Mouse (Mus musculus) liver, embryonic 13.5 days (tissue): ENCODE measurements around the gene Unc119. TPM values are rescaled to one million over a fixed set of nuclear protein-coding genes. Genes with fewer than 3 reads are reported as not detected.
A peak's percentile ranks its signal among the peaks of the same experiment; 100 is the strongest.

Experiments used
- ATAC-seq: fragments of 200-750 bp; cut with Nextera tagmentation; 2 replicates; pipeline ENCODE4 v1.8.0; 2017; ENCODE audit warnings: low read depth, mild to moderate bottlenecking, moderate number of reproducible peaks, moderate library complexity
- DNase-seq: peaks from one replicate; pipeline ENCODE4 v3.0.0; 2022
- H3K27ac ChIP-seq: fragments of 300-500 bp; sonication (generic); 2 replicates; pipeline ENCODE4 v1.5.1; 2015; ENCODE audit warnings: moderate library complexity, mild to moderate bottlenecking, inconsistent platforms
- H3K27me3 ChIP-seq: fragments of 300-500 bp; sonication (generic); 2 replicates; pipeline ENCODE4 v1.6.1; 2015; ENCODE audit warnings: mild to moderate bottlenecking, inconsistent platforms
- H3K36me3 ChIP-seq: fragments of 300-500 bp; sonication (generic); 2 replicates; pipeline ENCODE4 v1.6.1; 2015; ENCODE audit warnings: mild to moderate bottlenecking, inconsistent platforms
- H3K4me1 ChIP-seq: fragments of 300-500 bp; sonication (generic); replicated peaks from 2 replicates; pipeline ENCODE4 v1.6.1; 2015; ENCODE audit warnings: inconsistent platforms
- H3K4me2 ChIP-seq: fragments of 300-500 bp; sonication (generic); 2 replicates; pipeline ENCODE4 v1.6.1; 2015; ENCODE audit warnings: inconsistent platforms, mild to moderate bottlenecking, moderate library complexity
- H3K4me3 ChIP-seq: fragments of 300-500 bp; sonication (generic); replicated peaks from 2 replicates; pipeline ENCODE4 v1.5.1; 2015; ENCODE audit warnings: mild to moderate bottlenecking, inconsistent platforms
- H3K9ac ChIP-seq: fragments of 300-500 bp; sonication (generic); 2 replicates; pipeline ENCODE4 v1.6.1; 2015; ENCODE audit warnings: mild to moderate bottlenecking, inconsistent platforms
- H3K9me3 ChIP-seq: fragments of 300-500 bp; sonication (generic); replicated peaks from 2 replicates; pipeline ENCODE4 v1.6.1; 2016; ENCODE audit warnings: inconsistent platforms
- WGBS: fragments of 180-500 bp; shearing (Covaris S2); methylation state at CpG from one replicate; pipeline ENCODE4 v1.1.7; 2015; ENCODE audit not compliant: insufficient replicate concordance; 5-methylcytosine and 5-hydroxymethylcytosine counted together
- polyA plus RNA-seq: library from polyadenylated mRNA; unstranded; fragments of >200 nt; fragmentation: Nextera tagmentation; extraction: Ambion mirVana; gene quantifications from 2 replicates; pipeline ENCODE4 v1.2.1, GENCODE M21; 2015

The Unc119 gene
- 27.4 and 28.0 TPM in 2 replicates for polyA plus RNA-seq

GRCm38 (mm10) chr11:78343381-78344327, at the start of gene Unc119:
Gene Unc119, plus strand, starts transcription at chr11:78343482.
- Histone ChIP-seq H3K27ac (peak within 1 kb of the TSS; percentile 92), H3K4me3 (peak within 1 kb of the TSS; percentile 89), H3K9me3 (no peaks in the 10 kb centered on the region), H3K27me3 (no peaks in the 10 kb centered on the region), H3K9ac (peak within 1 kb of the TSS; percentile 91), H3K4me1 (peaks cover 59% of the 10 kb centered on the region), H3K4me2 (peak within 1 kb of the TSS; percentile 100), H3K36me3 (peaks cover 33% of the 10 kb centered on the region)
- ATAC-seq: peak; percentile 69
- peak; percentile 76 for DNase-seq
- WGBS: 1% methylated on average over 66 of the region's 66 CpGs

- no peaks in the 10 kb centered on the region for H3K9me3 ChIP-seq
- no peak overlapping the region for H3K9ac ChIP-seq
- DNase-seq (no peak), ATAC-seq (no peak)
- no peak overlapping the region for H3K4me2 ChIP-seq
- no peaks in the 10 kb centered on the region for H3K4me1 ChIP-seq
- 82% methylated on average over 6 of the region's 6 CpGs for WGBS
- no peak overlapping the region for H3K27ac ChIP-seq
- no peak overlapping the region for H3K4me3 ChIP-seq
- H3K27me3 ChIP-seq: no peaks in the 10 kb centered on the region
- H3K36me3 ChIP-seq: peaks cover 31% of the 10 kb centered on the region
Observed at GRCm38 (mm10) chr11:78294585-78294984, 48.7 kb upstream of the Unc119 start.

- H3K4me3 ChIP-seq: peak overlapping the region; percentile 95
- DNase-seq (no peak), ATAC-seq (no peak)
- peak overlapping the region; percentile 70 for H3K4me2 ChIP-seq
- peaks cover 29% of the 10 kb centered on the region for H3K36me3 ChIP-seq
- H3K9me3 ChIP-seq: no peaks in the 10 kb centered on the region
- no peaks in the 10 kb centered on the region for H3K27me3 ChIP-seq
- WGBS: 74% methylated on average over 7 of the region's 7 CpGs
- peak overlapping the region; percentile 94 for H3K9ac ChIP-seq
- peak overlapping the region; percentile 52 for H3K27ac ChIP-seq
- H3K4me1 ChIP-seq: peaks cover 40% of the 10 kb centered on the region
Observed at GRCm38 (mm10) chr11:78300917-78301316, 42.4 kb upstream of the Unc119 start.

- peaks cover 46% of the 10 kb centered on the region for H3K4me1 ChIP-seq
- WGBS: under 1% methylated on average over 49 of the region's 49 CpGs
- peaks cover 35% of the 10 kb centered on the region for H3K36me3 ChIP-seq
- peak within 1 kb of the TSS; percentile 94 for H3K9ac ChIP-seq
- peak within 1 kb of the TSS; percentile 70 for H3K4me2 ChIP-seq
- ATAC-seq (peak; percentile 99), DNase-seq (peak; percentile 88)
- no peaks in the 10 kb centered on the region for H3K27me3 ChIP-seq
- H3K27ac ChIP-seq: peak within 1 kb of the TSS; percentile 88
- H3K4me3 ChIP-seq: peak within 1 kb of the TSS; percentile 95
- no peaks in the 10 kb centered on the region for H3K9me3 ChIP-seq
Observed at GRCm38 (mm10) chr11:78301357-78302084, 41.8 kb upstream of the Unc119 start, which contains the start of gene Spag5. Gene Spag5, plus strand, starts transcription at chr11:78301529.

GRCm38 (mm10) chr11:78305272-78305671, 38.0 kb upstream of the Unc119 start:
- 87% methylated on average over 4 of the region's 4 CpGs for WGBS

GRCm38 (mm10) chr11:78310861-78311511, 32.3 kb upstream of the Unc119 start:
- H3K27me3 ChIP-seq: no peaks in the 10 kb centered on the region
- H3K27ac ChIP-seq: no peak overlapping the region
- H3K36me3 ChIP-seq: peaks cover 95% of the 10 kb centered on the region
- ATAC-seq (no peak), DNase-seq (no peak)
- H3K4me1 ChIP-seq: peaks cover 15% of the 10 kb centered on the region
- no peak overlapping the region for H3K9ac ChIP-seq
- 88% methylated on average over 8 of the region's 8 CpGs for WGBS
- H3K4me3 ChIP-seq: no peak overlapping the region
- no peaks in the 10 kb centered on the region for H3K9me3 ChIP-seq
- no peak overlapping the region for H3K4me2 ChIP-seq

More at GRCm38 (mm10) chr11:78305272-78305671, 38.0 kb upstream of the Unc119 start:
- peaks cover 71% of the 10 kb centered on the region for H3K36me3 ChIP-seq
- no peak overlapping the region for H3K27ac ChIP-seq
- peak overlapping the region; percentile 7; the same call in 1 of the 2 replicates for H3K9ac ChIP-seq
- H3K9me3 ChIP-seq: no peaks in the 10 kb centered on the region
- no peaks in the 10 kb centered on the region for H3K27me3 ChIP-seq
- DNase-seq (no peak), ATAC-seq (no peak)
- H3K4me2 ChIP-seq: peak overlapping the region; percentile 40
- peak overlapping the region; percentile 19 for H3K4me3 ChIP-seq
- peaks cover 55% of the 10 kb centered on the region for H3K4me1 ChIP-seq

GRCm38 (mm10) chr11:78313662-78314061, 29.6 kb upstream of the Unc119 start:
- Histone ChIP-seq H3K9me3 (no peaks in the 10 kb centered on the region), H3K4me1 (no peaks in the 10 kb centered on the region), H3K27me3 (no peaks in the 10 kb centered on the region), H3K9ac (no peak overlapping the region), H3K4me3 (no peak overlapping the region), H3K36me3 (peaks cover 97% of the 10 kb centered on the region), H3K27ac (no peak overlapping the region), H3K4me2 (no peak overlapping the region)
- WGBS: 94% methylated on average over 2 of the region's 2 CpGs
- DNase-seq: no peak
- ATAC-seq: no peak

- 88% methylated on average over 2 of the region's 2 CpGs for WGBS
Observed at GRCm38 (mm10) chr11:78318411-78318810, 24.9 kb upstream of the Unc119 start.

GRCm38 (mm10) chr11:78322076-78322831, 21.0 kb upstream of the Unc119 start:
- ATAC-seq: no peak
- H3K4me2 ChIP-seq: peak overlapping the region; percentile 45; the same call in 1 of the 2 replicates
- DNase-seq: no peak
- peaks cover 54% of the 10 kb centered on the region for H3K36me3 ChIP-seq
- no peak overlapping the region for H3K9ac ChIP-seq
- peak overlapping the region; percentile 31; the same call in 1 of the 2 replicates for H3K27ac ChIP-seq
- WGBS: 80% methylated on average over 2 of the region's 2 CpGs
- no peak overlapping the region for H3K4me3 ChIP-seq
- peaks cover 17% of the 10 kb centered on the region for H3K4me1 ChIP-seq
- H3K9me3 ChIP-seq: no peaks in the 10 kb centered on the region
- H3K27me3 ChIP-seq: no peaks in the 10 kb centered on the region

More at GRCm38 (mm10) chr11:78318411-78318810, 24.9 kb upstream of the Unc119 start:
- H3K4me3 ChIP-seq: no peak overlapping the region
- DNase-seq (no peak), ATAC-seq (no peak)
- peaks cover 92% of the 10 kb centered on the region for H3K36me3 ChIP-seq
- H3K27me3 ChIP-seq: no peaks in the 10 kb centered on the region
- H3K4me2 ChIP-seq: no peak overlapping the region
- no peak overlapping the region for H3K27ac ChIP-seq
- H3K4me1 ChIP-seq: peaks cover 14% of the 10 kb centered on the region
- no peaks in the 10 kb centered on the region for H3K9me3 ChIP-seq
- H3K9ac ChIP-seq: no peak overlapping the region

GRCm38 (mm10) chr11:78322860-78323259, 20.4 kb upstream of the Unc119 start, which contains the start of gene Aldoc:
Gene Aldoc, plus strand, starts transcription at chr11:78322968.
- Histone ChIP-seq H3K36me3 (peaks cover 48% of the 10 kb centered on the region), H3K9me3 (no peaks in the 10 kb centered on the region)
- WGBS: 7% methylated on average over 15 of the region's 15 CpGs

More at GRCm38 (mm10) chr11:78322860-78323259, 20.4 kb upstream of the Unc119 start, which contains the start of gene Aldoc:
- DNase-seq (peak; percentile 85), ATAC-seq (peak; percentile 99)
- H3K4me3 ChIP-seq: no peak within 1 kb of the TSS
- H3K27me3 ChIP-seq: no peaks in the 10 kb centered on the region
- H3K27ac ChIP-seq: peak within 1 kb of the TSS; percentile 31; the same call in 1 of the 2 replicates
- H3K4me1 ChIP-seq: peaks cover 17% of the 10 kb centered on the region
- peak within 1 kb of the TSS; percentile 36; the same call in 1 of the 2 replicates for H3K9ac ChIP-seq
- peak within 1 kb of the TSS; percentile 45 for H3K4me2 ChIP-seq
